Mouse (Mus musculus) forebrain, embryonic 16.5 days (tissue): ENCODE measurements at regions not wholly inside any gene's neighbourhood (a gene's known extent, or its start where the extent isn't known, plus 50 kb on each side); places are given as distances from the start of the nearest gene placed in this dataset.

Experiments used
- ATAC-seq: fragments of 200-750 bp; cut with Nextera tagmentation; 2 replicates; pipeline ENCODE4 v1.8.0; 2017; ENCODE audit warnings: mild to moderate bottlenecking, moderate library complexity
- H3K27ac ChIP-seq: fragments of 300-500 bp; sonication (generic); 2 replicates; pipeline ENCODE4 v1.5.1; 2014; ENCODE audit warnings: low read length, control low read depth
- H3K27me3 ChIP-seq: fragments of 300-500 bp; sonication (generic); replicated peaks from 2 replicates; pipeline ENCODE4 v1.6.1; 2014; ENCODE audit warnings: low read length; ENCODE audit not compliant: control insufficient read depth, insufficient read depth
- H3K36me3 ChIP-seq: fragments of 300-500 bp; sonication (generic); 2 replicates; pipeline ENCODE4 v1.6.1; 2014; ENCODE audit not compliant: control insufficient read depth, insufficient read depth
- H3K4me1 ChIP-seq: fragments of 300-500 bp; sonication (generic); replicated peaks from 2 replicates; pipeline ENCODE4 v1.6.1; 2014; ENCODE audit warnings: low read length; ENCODE audit not compliant: control insufficient read depth, insufficient read depth
- H3K4me2 ChIP-seq: fragments of 300-500 bp; sonication (generic); 2 replicates; pipeline ENCODE4 v1.6.1; 2014; ENCODE audit warnings: mild to moderate bottlenecking, low read length, control low read depth
- H3K4me3 ChIP-seq: fragments of 300-500 bp; sonication (generic); replicated peaks from 2 replicates; pipeline ENCODE4 v1.5.1; 2014; ENCODE audit warnings: mild to moderate bottlenecking, low read length, control low read depth
- H3K9ac ChIP-seq: fragments of 300-500 bp; sonication (generic); replicated peaks from 2 replicates; pipeline ENCODE4 v1.6.1; 2014; ENCODE audit warnings: low read depth, low read length, control low read depth
- H3K9me3 ChIP-seq: fragments of 300-500 bp; sonication (generic); 2 replicates; pipeline ENCODE4 v1.6.1; 2016; ENCODE audit warnings: low read length; ENCODE audit not compliant: control insufficient read depth
- WGBS: fragments of 180-500 bp; shearing (Covaris S2); extraction: QIAGEN DNeasy Blood & Tissue Kit; methylation state at CpG from one replicate; pipeline ENCODE4 v1.1.7; 2014; 5-methylcytosine and 5-hydroxymethylcytosine counted together

GRCm38 (mm10) chr6:98704887-98705622 lies 362.5 kb upstream of the Gm765 start:
- 79% methylated on average over 14 of the region's 14 CpGs for WGBS
- Histone ChIP-seq H3K36me3 (no peaks in the 10 kb centered on the region), H3K4me2 (no peak overlapping the region), H3K9ac (no peak overlapping the region), H3K27me3 (no peaks in the 10 kb centered on the region), H3K9me3 (no peaks in the 10 kb centered on the region), H3K27ac (no peak overlapping the region), H3K4me1 (no peaks in the 10 kb centered on the region), H3K4me3 (no peak overlapping the region)
- no peak for ATAC-seq

GRCm38 (mm10) chr6:98697571-98697970 lies 355.0 kb upstream of the Gm765 start:
- no peak overlapping the region for H3K9ac ChIP-seq
- no peak overlapping the region for H3K27ac ChIP-seq
- no peak for ATAC-seq
- no peaks in the 10 kb centered on the region for H3K27me3 ChIP-seq
- H3K36me3 ChIP-seq, result no peaks in the 10 kb centered on the region
- no peaks in the 10 kb centered on the region for H3K4me1 ChIP-seq
- no peak overlapping the region for H3K4me2 ChIP-seq
- H3K4me3 ChIP-seq, result no peak overlapping the region
- H3K9me3 ChIP-seq, result no peaks in the 10 kb centered on the region
- 65% methylated on average over 7 of the region's 7 CpGs for WGBS

- Histone ChIP-seq H3K27ac (no peak overlapping the region), H3K36me3 (no peaks in the 10 kb centered on the region), H3K27me3 (no peaks in the 10 kb centered on the region), H3K4me1 (no peaks in the 10 kb centered on the region), H3K4me2 (no peak overlapping the region), H3K4me3 (no peak overlapping the region), H3K9ac (no peak overlapping the region), H3K9me3 (no peaks in the 10 kb centered on the region)
- WGBS, result 83% methylated on average over 8 of the region's 8 CpGs
- ATAC-seq, result no peak
Measured at GRCm38 (mm10) chr6:98693411-98693810, 350.9 kb upstream of the Gm765 start.

GRCm38 (mm10) chr6:98690133-98690532 lies 347.6 kb upstream of the Gm765 start:
- H3K9me3 ChIP-seq, result no peaks in the 10 kb centered on the region
- no peak for ATAC-seq
- H3K36me3 ChIP-seq, result no peaks in the 10 kb centered on the region
- H3K9ac ChIP-seq, result no peak overlapping the region
- H3K27me3 ChIP-seq, result no peaks in the 10 kb centered on the region
- 76% methylated on average over 9 of the region's 9 CpGs for WGBS
- H3K4me1 ChIP-seq, result no peaks in the 10 kb centered on the region
- H3K4me2 ChIP-seq, result no peak overlapping the region
- H3K27ac ChIP-seq, result no peak overlapping the region
- no peak overlapping the region for H3K4me3 ChIP-seq

- H3K4me2 ChIP-seq, result no peak overlapping the region
- no peaks in the 10 kb centered on the region for H3K9me3 ChIP-seq
- H3K4me1 ChIP-seq, result no peaks in the 10 kb centered on the region
- H3K9ac ChIP-seq, result no peak overlapping the region
- WGBS, result 36% methylated on average over 3 of the region's 3 CpGs
- peak; percentile 75 for ATAC-seq
- no peak overlapping the region for H3K4me3 ChIP-seq
- H3K27me3 ChIP-seq, result no peaks in the 10 kb centered on the region
- no peaks in the 10 kb centered on the region for H3K36me3 ChIP-seq
- H3K27ac ChIP-seq, result no peak overlapping the region
Measured at GRCm38 (mm10) chr6:98689395-98689794, 346.8 kb upstream of the Gm765 start.

- no peaks in the 10 kb centered on the region for H3K9me3 ChIP-seq
- 95% methylated on average over 2 of the region's 2 CpGs for WGBS
- H3K4me2 ChIP-seq, result no peak overlapping the region
- H3K4me1 ChIP-seq, result no peaks in the 10 kb centered on the region
- H3K27ac ChIP-seq, result no peak overlapping the region
- no peak for ATAC-seq
- H3K36me3 ChIP-seq, result no peaks in the 10 kb centered on the region
- no peak overlapping the region for H3K4me3 ChIP-seq
- no peak overlapping the region for H3K9ac ChIP-seq
- no peaks in the 10 kb centered on the region for H3K27me3 ChIP-seq
Measured at GRCm38 (mm10) chr6:98688624-98689023, 346.1 kb upstream of the Gm765 start.

GRCm38 (mm10) chr6:98666388-98666989 lies 323.9 kb upstream of the Gm765 start:
- no peaks in the 10 kb centered on the region for H3K27me3 ChIP-seq

GRCm38 (mm10) chr6:98651827-98652226 lies 309.3 kb upstream of the Gm765 start:
- H3K9ac ChIP-seq, result no peak overlapping the region
- no peaks in the 10 kb centered on the region for H3K9me3 ChIP-seq
- H3K27ac ChIP-seq, result no peak overlapping the region
- H3K4me1 ChIP-seq, result no peaks in the 10 kb centered on the region
- H3K4me3 ChIP-seq, result no peak overlapping the region
- no peaks in the 10 kb centered on the region for H3K36me3 ChIP-seq
- no peak overlapping the region for H3K4me2 ChIP-seq
- 92% methylated on average over 3 of the region's 3 CpGs for whole genome bisulfite sequencing
- no peak for ATAC-seq
- no peaks in the 10 kb centered on the region for H3K27me3 ChIP-seq

More at GRCm38 (mm10) chr6:98666388-98666989, 323.9 kb upstream of the Gm765 start:
- Histone ChIP-seq H3K36me3 (no peaks in the 10 kb centered on the region), H3K4me2 (no peak overlapping the region), H3K4me3 (no peak overlapping the region), H3K9me3 (no peaks in the 10 kb centered on the region), H3K4me1 (no peaks in the 10 kb centered on the region), H3K9ac (no peak overlapping the region), H3K27ac (no peak overlapping the region)
- ATAC-seq, result no peak
- WGBS, result 16% methylated on average over 11 of the region's 11 CpGs

GRCm38 (mm10) chr6:98651315-98651714 lies 308.8 kb upstream of the Gm765 start:
- Histone ChIP-seq H3K9ac (no peak overlapping the region), H3K4me3 (no peak overlapping the region)
- ATAC-seq, result no peak

More at GRCm38 (mm10) chr6:98651315-98651714, 308.8 kb upstream of the Gm765 start:
- Histone ChIP-seq H3K27me3 (no peaks in the 10 kb centered on the region), H3K27ac (no peak overlapping the region), H3K9me3 (no peaks in the 10 kb centered on the region), H3K36me3 (no peaks in the 10 kb centered on the region), H3K4me1 (no peaks in the 10 kb centered on the region), H3K4me2 (no peak overlapping the region)
